20 mouse cellular contexts compared by ENCODE assay signal in genomic region chr11:81695501-81695900, GRCm38 (mm10).
DNase-seq lines count a peak whose midpoint lies in the region; ATAC-seq lines count a peak whose summit lies in the region.
"Had no signal": no experiment of that assay in that cellular context is flagged by ENCODE, and none has a peak within 500 bp of the region (broad histone marks: within the 10 kb centered on the region; RNA-seq: fewer than 3 reads in every experiment).

No protein-coding gene starts in this region.

- no peak for DNase-seq in frontal cortex, postnatal 10 days (ENCODE audit: low spot score in 2 of 2)
- DNase-seq in 3T3-L1 (ENCODE audit: low read depth, low spot score), result peak; percentile 9
- peak; percentile 51 for DNase-seq in telencephalon, adult 2 months (ENCODE audit: low read depth, low spot score)
- no peak for DNase-seq in retina, embryonic 14.5 days (ENCODE audit: low spot score)
- DNase-seq: adrenal gland, adult 8-10 months; adrenal gland, postnatal 14 days; adrenal gland, postnatal 36 days; cerebellum, adult 11 months; cerebellum, adult 18-20 months; cerebellum, adult 8-10 months; cerebellum, adult 9-11 months; cerebellum, postnatal 14 days; cerebellum, postnatal 36 days; embryo, embryonic 11 days had no signal

- peak; percentile 77 for ATAC-seq in frontal cortex, adult (ENCODE audit: low TSS enrichment)
- ATAC-seq: activated CD4-positive, CD25-positive, alpha-beta regulatory T cell, adult 4 months; CD4-positive, CD25-positive, alpha-beta regulatory T cell, adult 4 months; forebrain, embryonic 14.5 days; forebrain, embryonic 16.5 days; Patski had no signal

Comparison
In these comparisons a context has a peak if more than half of its experiments do, and no peak if none do; other contexts are left out.
1. DNase-seq: peak in 3T3-L1 (single experiment) and telencephalon, adult 2 months (single experiment); none in frontal cortex, postnatal 10 days (0 of 2) and retina, embryonic 14.5 days (single experiment).